Mouse (Mus musculus) ZHBTc4 (cell line): ENCODE measurements at regions not wholly inside any gene's neighbourhood (a gene's known extent, or its start where the extent isn't known, plus 50 kb on each side); places are given as distances from the start of the nearest gene placed in this dataset.

ENCODE experiments used
- DNase-seq: peaks from one replicate; pipeline ENCODE4 v3.0.0-alpha.2; 2011; ENCODE audit warnings: low read depth, low spot score

- peak; percentile 33 for DNase-seq
Observed at GRCm38 (mm10) chr15:6016637-6017049, 282.9 kb upstream of the Dab2 start.

GRCm38 (mm10) chr15:6025543-6025942 lies 274.0 kb upstream of the Dab2 start:
- no peak for DNase-seq

GRCm38 (mm10) chr15:6029214-6029613 lies 270.4 kb upstream of the Dab2 start:
- no peak for DNase-seq

DNA sequence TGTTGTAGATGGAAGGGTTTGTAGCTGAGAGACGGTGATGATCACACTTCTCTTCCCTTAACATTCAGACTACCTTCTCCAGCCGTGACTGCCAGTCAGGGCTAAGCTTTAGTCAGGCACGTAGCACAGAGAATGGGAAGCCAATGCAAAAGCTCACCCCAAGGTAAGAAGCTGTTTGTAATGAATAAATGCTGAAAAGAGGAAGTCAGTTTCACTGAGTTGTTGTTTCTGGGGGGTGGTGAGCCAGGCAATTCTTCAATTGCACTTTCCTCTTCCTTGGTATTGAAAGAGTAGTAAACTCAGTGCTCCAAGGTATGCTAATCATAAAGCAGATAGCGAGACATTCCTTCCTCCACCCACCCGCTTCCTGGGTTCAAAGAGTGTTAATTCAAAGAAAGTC lies 269.2 kb upstream of the Dab2 start:
- DNase-seq: peak; percentile 80

- DNase-seq: peak; percentile 50
Observed at GRCm38 (mm10) chr15:6034156-6034555, 265.4 kb upstream of the Dab2 start.

DNA sequence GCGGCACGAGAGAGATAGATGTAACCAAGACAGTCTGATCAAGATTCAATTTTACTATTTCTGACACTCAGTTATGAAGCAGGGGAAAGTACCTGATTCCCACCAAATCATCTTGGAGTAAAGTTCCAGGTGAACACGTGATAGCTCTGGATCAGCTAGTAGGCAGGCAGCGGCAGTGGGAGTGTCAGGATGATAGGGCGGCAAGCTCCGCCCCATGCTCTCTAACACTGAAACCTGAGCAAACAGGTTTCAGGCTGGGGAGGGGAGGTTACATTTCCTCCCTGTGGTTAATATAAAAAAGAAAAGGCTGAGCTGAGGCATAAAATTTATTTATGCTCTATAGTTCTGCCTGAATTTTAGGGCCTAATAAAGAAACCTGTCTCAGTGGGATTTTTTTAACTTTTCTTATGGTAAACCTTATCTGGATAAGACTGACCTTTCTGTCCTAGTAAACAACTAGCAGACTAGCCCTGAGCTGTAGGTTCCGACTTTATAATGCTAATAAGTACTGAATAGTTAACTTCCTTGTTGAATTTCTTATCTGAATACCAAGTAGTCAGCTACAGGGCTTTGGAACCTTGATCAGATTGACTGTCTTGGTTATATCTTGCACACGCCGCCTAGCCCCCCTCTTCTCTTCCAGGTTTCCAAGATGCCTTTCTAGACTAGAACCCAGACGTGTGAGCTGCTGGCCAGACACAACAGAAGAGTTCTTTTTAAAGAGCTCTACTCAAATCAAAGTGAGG lies 254.9 kb upstream of the Dab2 start:
- peak; percentile 89 for DNase-seq

- no peak for DNase-seq
Observed at GRCm38 (mm10) chr15:6055703-6056102, 243.9 kb upstream of the Dab2 start.

DNA sequence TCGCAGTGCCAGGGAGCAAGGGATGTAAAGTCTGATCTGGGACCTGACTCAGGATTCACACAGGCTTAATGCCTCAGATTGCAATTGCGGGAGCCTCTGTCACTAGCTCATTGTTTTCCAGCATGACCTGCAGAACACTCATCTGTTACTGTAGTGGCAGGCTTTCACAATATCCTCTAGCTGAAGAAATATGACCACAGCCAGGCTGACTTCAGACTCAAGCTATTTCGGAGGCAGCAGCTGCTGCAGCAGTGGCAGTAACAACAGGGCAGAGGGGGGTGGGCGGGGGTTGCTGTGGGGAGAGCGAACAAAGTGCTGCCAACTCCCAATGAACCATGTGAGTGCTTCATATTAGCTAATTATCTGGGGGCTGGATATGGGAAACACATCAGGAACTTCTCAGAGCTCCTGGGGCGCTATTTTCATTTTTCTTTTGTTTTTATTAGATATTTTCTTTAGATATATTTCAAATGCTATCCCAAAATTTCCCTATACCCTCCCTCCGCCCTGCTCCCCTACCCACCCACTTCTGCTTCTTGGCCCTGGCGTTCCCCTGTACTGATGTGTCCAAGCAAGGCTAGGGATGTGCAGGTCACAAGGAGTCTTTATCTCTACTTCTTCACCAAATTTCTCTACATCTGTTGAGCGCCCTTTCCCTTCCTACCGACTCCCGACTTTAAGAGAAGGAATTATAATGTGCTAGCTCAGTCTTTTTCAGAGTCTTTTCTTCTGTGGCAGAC lies 242.5 kb upstream of the Dab2 start:
- DNase-seq: no peak

DNA sequence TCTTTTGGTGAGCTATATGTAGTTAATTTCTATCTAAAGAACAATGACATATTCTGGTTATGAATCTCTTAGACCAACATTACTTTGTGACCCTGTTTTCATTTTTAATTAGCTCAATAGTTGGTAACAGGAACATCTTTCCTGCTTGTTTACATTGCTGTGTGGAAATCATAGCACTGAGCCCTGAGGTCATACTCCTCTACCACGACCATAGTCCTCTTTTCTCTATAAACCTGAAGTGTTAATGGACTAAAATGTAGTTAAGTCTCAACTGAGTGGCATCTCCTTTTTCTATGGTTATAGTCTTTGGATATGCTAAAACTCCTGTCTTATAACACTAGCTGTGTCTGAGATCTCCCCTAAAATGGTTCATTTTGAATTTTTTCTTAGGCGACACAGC lies 240.2 kb upstream of the Dab2 start:
- DNase-seq: no peak

- peak; percentile 17 for DNase-seq
Observed at GRCm38 (mm10) chr15:6059790-6060189, 239.8 kb upstream of the Dab2 start.

DNA sequence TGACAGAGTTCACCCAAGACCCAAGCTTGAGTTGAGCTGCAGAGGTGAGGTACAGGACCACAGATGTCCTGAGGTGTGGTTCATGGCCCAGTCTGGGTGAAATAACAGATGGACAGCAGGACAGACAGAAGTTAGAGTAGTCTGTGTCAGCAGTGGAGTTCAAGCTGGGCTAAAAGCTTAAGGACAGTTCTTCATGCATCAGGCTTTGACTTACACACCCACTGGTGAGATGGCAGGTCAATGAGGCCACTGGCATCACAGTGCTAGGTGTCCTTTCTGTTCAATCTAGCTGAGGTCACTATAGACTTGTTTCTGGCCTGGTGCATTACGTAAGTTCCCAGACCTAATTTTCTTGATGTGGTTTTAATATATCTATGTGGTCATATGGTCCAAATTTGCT lies 238.9 kb upstream of the Dab2 start:
- no peak for DNase-seq

DNA sequence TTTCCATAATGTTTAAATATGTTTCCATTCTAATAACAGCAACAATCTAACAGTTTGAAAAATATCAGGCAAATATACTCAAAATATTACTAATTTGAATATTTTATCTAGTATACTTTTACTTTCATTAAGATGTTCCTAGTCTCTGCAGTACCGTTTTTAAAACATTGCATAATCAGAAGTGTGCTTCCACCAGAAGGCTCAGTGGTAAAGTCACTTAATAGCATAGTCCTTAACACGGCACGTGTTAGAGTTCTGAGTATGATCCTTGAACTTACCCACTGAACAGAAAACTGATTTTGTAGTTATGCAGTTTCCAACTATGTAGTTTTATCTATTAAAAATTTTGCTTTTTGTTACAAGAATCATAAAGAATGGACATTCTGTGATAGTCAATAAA lies 234.5 kb upstream of the Dab2 start:
- DNase-seq: no peak

- DNase-seq: no peak
Observed at GRCm38 (mm10) chr15:6067380-6067779, 232.2 kb upstream of the Dab2 start.

GRCm38 (mm10) chr15:6068371-6068770 lies 231.2 kb upstream of the Dab2 start:
- DNase-seq: no peak

GRCm38 (mm10) chr15:6071873-6072272 lies 227.7 kb upstream of the Dab2 start:
- no peak for DNase-seq

DNA sequence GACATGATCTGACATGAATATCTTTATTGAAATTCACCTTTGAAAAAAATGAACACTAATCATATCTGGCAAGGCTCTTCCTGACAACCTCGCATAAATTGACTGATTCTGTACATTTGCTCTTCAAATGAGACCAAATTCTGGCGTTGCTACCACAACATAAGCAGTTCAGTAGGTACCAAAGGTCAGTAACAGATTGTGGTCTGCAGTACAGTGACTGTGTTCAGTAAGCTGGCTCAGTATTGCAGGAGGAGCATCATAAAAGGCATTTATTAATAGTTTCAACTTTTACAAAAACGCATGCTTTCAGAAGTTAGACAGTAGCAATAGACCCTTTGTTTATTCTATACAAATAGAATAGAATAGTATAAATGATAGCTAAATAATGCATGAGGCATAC lies 226.7 kb upstream of the Dab2 start:
- DNase-seq: no peak

- DNase-seq: peak; percentile 53
Observed at GRCm38 (mm10) chr15:6080714-6081635, 218.6 kb upstream of the Dab2 start.

DNA sequence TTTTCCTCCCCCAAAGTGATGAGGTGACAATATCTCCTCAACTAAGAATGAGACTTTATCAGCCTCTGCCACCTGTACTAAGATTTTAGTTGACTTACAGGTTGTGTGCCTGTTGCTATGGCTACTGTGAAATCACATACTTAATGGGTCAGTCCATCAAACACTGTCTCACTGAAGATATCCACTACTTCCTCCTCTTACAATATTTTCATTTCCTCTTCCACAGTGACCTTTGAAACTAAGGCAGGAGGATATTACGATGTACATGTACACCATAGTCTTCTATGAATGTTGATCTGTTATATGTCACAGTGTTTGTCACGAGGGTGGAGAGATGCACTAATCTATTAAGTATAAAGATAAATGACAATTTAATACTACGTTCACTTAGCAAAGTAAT lies 212.4 kb upstream of the Dab2 start:
- DNase-seq: no peak

DNA sequence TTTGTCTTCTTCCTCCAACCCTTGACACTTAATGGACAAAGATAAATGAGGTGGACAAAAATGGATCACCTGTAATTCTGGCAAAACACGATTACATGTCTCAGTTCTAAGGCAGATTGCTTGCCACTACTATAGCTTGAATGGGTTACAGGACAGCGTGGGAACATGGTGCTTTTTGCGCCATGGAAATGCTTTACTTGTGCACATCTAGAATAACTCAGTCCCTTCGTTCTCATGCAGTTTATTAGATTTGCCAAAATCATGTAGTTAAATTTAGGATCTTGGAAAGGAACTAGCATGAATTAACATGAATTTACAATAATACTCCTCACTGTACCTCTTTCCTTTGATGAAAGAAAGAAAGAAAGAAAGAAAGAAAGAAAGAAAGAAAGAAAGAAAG lies 211.1 kb upstream of the Dab2 start:
- no peak for DNase-seq

- no peak for DNase-seq
Observed at GRCm38 (mm10) chr15:6129697-6130096, 169.9 kb upstream of the Dab2 start.

DNA sequence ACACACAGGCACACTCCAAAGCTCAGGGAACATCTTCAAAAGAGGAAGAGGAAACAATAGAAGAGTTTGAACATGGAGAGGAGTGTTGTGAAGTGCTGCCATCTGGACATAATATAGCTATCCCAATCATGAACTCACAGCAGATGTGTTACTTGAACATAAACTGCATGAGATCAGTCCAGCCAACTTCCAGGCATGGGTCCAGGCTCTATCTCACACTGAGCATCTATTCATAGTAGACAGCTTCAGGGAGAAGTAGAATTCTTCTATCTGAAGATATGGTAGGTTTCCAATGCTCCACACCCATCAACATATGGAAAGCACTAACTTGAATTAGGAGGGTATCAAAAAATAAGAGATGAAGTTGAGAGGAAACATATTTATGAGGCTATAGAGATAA lies 167.4 kb upstream of the Dab2 start:
- no peak for DNase-seq

DNA sequence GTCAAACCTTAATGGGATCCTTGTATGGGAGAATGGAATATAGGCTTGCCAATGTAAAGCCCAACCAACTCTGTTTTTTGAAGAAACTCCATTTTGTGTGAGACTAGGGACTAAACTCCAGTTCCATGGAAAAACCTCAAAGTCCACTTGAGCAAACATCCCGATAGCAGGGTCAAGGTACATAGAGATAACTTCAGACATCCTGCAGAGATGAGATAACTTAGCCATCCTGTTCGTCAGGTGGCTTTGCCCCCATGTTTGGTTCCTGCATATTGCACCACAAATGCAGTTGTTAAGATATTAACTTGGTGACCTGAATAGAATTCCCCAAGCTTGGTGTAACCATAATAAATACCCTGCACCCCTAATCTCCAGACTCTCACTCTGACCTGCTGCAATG lies 154.5 kb upstream of the Dab2 start:
- no peak for DNase-seq
